Mouse (Mus musculus) midbrain, embryonic 10.5 days (tissue): Measurements from ENCODE around the gene Psma1. TPM values are rescaled to one million over a fixed set of nuclear protein-coding genes. Genes with fewer than 3 reads are reported as not detected.

ENCODE experiments used
- DNase-seq: peaks from one replicate; pipeline ENCODE4 v3.0.0-alpha.2; 2017; ENCODE audit warnings: low spot score
- H3K27ac ChIP-seq: fragments of 300-500 bp; sonication (generic); replicated peaks from 2 replicates; pipeline ENCODE4 v1.5.1; 2016; ENCODE audit warnings: mild to moderate bottlenecking
- H3K27me3 ChIP-seq: fragments of 300-500 bp; sonication (generic); 2 replicates; pipeline ENCODE4 v1.6.1; 2016; ENCODE audit warnings: low read depth, mild to moderate bottlenecking; ENCODE audit not compliant: poor library complexity, severe bottlenecking
- H3K36me3 ChIP-seq: fragments of 300-500 bp; sonication (generic); 2 replicates; pipeline ENCODE4 v1.6.1; 2016; ENCODE audit warnings: mild to moderate bottlenecking, moderate library complexity
- H3K4me1 ChIP-seq: fragments of 300-500 bp; sonication (generic); 2 replicates; pipeline ENCODE4 v1.6.1; 2016
- H3K4me3 ChIP-seq: fragments of 300-500 bp; sonication (generic); 2 replicates; pipeline ENCODE4 v1.5.1; 2016; ENCODE audit warnings: mild to moderate bottlenecking, moderate library complexity
- H3K9me3 ChIP-seq: fragments of 300-500 bp; sonication (generic); replicated peaks from 2 replicates; pipeline ENCODE4 v1.6.1; 2016; ENCODE audit warnings: mild to moderate bottlenecking
- WGBS: fragments of 180-500 bp; shearing (Covaris S2); methylation state at CpG from one replicate; pipeline ENCODE4 v1.1.7; 2016; 5-methylcytosine and 5-hydroxymethylcytosine counted together
- polyA plus RNA-seq: library from polyadenylated mRNA; unstranded; fragments of >200 nt; fragmentation: Nextera tagmentation; extraction: Ambion mirVana; gene quantifications from 2 replicates; pipeline ENCODE4 v1.2.1, GENCODE M21; 2016

Psma1 gene
- polyA plus RNA-seq = 507 and 521 TPM in 2 replicates

- Histone ChIP-seq H3K9me3 (no peaks in the 10 kb centered on the region), H3K4me1 (peaks cover 17% of the 10 kb centered on the region), H3K27me3 (no peaks in the 10 kb centered on the region), H3K4me3 (peak within 1 kb of the TSS; percentile 91), H3K36me3 (peaks cover 29% of the 10 kb centered on the region), H3K27ac (peak within 1 kb of the TSS; percentile 91)
- WGBS = under 1% methylated on average over 39 of the region's 39 CpGs
- peak; percentile 97 for DNase-seq
These were observed at the start of gene Psma1 for GRCm38 (mm10) chr7:114276005-114276752. Gene Psma1, minus strand, starts transcription at chr7:114276118.

DNA sequence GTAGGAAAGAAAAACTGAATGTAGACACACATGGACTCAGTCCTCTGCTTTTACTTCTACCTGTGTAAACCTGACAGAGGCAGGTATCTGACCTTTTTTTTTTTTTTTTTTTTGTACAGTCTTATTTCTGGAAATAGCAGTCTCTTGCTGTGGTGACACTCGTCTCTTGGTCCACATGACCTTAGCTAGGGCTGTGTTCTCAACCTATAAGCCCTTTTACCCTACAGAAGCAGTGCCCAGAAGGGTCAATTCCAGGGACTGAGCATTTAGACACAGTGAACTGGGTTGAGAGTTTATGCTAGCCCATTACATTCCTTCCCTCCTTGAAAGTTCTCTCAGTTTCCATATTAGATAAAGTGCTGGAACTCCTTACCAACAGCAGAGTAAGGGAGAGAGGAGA is 47.6 kb upstream of the Psma1 start:
- Histone ChIP-seq H3K9me3 (no peaks in the 10 kb centered on the region), H3K27ac (no peak overlapping the region), H3K4me3 (no peak overlapping the region), H3K36me3 (no peaks in the 10 kb centered on the region), H3K4me1 (peaks cover 8% of the 10 kb centered on the region), H3K27me3 (no peaks in the 10 kb centered on the region)
- 75% methylated on average over 1 of the region's 1 CpGs for WGBS
- DNase-seq = no peak

- H3K27ac ChIP-seq = no peak overlapping the region
- H3K9me3 ChIP-seq = no peaks in the 10 kb centered on the region
- WGBS = 85% methylated on average over 9 of the region's 9 CpGs
- no peaks in the 10 kb centered on the region for H3K27me3 ChIP-seq
- H3K36me3 ChIP-seq = no peaks in the 10 kb centered on the region
- H3K4me3 ChIP-seq = no peak overlapping the region
- H3K4me1 ChIP-seq = peaks cover 8% of the 10 kb centered on the region
- no peak for DNase-seq
These were observed 46.9 kb upstream of the Psma1 start for GRCm38 (mm10) chr7:114322531-114323441.

DNA sequence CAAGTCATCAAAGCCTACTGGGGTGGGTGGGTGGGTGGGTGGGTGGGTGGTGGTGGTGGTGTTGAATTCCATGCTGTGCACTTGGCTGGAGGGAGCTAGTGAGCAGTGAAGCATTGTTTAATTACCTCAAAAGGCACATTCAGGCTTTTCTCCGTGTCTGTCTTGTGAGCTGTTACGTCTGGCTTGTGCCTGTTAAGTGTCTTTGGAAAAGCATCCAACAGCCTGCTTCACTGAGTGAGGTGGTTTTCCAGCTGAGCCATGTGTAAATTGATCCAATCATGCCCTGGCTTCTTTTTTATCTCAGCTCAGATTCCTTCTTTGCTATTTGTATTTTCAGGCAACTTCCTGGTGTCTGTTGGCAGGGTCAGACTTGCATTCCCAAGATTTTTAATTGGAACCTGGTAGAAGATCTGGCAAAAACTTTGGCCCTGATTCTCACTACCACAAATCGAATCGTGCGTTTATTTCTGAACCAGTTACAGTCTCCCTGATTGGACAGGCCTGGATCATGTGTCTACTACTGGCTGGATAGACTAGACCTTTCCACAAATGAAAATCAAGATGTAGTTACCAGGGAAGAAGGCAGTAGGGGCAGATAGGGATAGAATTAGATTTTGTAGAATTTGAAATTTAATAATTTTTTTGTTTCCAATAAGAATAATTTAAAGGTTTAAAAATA is 45.9 kb upstream of the Psma1 start:
- Histone ChIP-seq H3K4me3 (no peak overlapping the region), H3K9me3 (no peaks in the 10 kb centered on the region), H3K36me3 (no peaks in the 10 kb centered on the region), H3K27ac (no peak overlapping the region), H3K4me1 (peaks cover 8% of the 10 kb centered on the region), H3K27me3 (no peaks in the 10 kb centered on the region)
- no peak for DNase-seq
- 61% methylated on average over 5 of the region's 5 CpGs for WGBS

- H3K4me1 ChIP-seq = peaks cover 8% of the 10 kb centered on the region
- no peak overlapping the region for H3K27ac ChIP-seq
- 82% methylated on average over 4 of the region's 4 CpGs for WGBS
These were observed 42.0 kb upstream of the Psma1 start for GRCm38 (mm10) chr7:114317896-114318295.

DNA sequence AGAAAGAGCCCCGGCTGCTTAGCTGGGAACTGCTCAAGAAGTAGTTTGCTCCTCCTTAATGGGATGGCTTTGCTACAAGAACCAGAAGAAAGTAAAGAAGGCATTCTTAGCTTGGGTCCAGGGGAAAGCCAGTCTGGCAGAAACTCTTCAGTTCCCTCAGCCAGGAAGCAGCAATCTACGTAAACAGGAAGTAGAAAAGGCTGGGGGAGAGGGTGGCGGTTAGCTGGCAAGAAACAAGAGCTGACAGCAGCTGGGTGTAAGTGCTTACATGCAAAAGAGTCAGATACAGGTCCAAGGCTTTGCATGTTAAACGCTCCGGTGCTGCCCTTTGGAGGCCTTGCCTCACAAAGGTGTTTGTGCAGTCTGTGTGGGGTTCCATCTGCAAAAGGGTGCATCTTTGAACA is 41.5 kb upstream of the Psma1 start:
- Histone ChIP-seq H3K4me3 (no peak overlapping the region), H3K27ac (no peak overlapping the region), H3K4me1 (peaks cover 8% of the 10 kb centered on the region), H3K36me3 (no peaks in the 10 kb centered on the region), H3K9me3 (no peaks in the 10 kb centered on the region), H3K27me3 (no peaks in the 10 kb centered on the region)
- WGBS = 77% methylated on average over 5 of the region's 5 CpGs
- DNase-seq = no peak

More at GRCm38 (mm10) chr7:114317896-114318295, 42.0 kb upstream of the Psma1 start:
- H3K36me3 ChIP-seq = no peaks in the 10 kb centered on the region
- H3K9me3 ChIP-seq = no peaks in the 10 kb centered on the region
- no peak overlapping the region for H3K4me3 ChIP-seq
- no peaks in the 10 kb centered on the region for H3K27me3 ChIP-seq
- no peak for DNase-seq

- no peaks in the 10 kb centered on the region for H3K9me3 ChIP-seq
- no peaks in the 10 kb centered on the region for H3K36me3 ChIP-seq
- no peak overlapping the region for H3K27ac ChIP-seq
- H3K4me1 ChIP-seq = peaks cover 2% of the 10 kb centered on the region; the same call in 1 of the 2 replicates
- no peak overlapping the region for H3K4me3 ChIP-seq
- no peak for DNase-seq
- WGBS = 75% methylated on average over 5 of the region's 5 CpGs
- H3K27me3 ChIP-seq = no peaks in the 10 kb centered on the region
These were observed 40.5 kb upstream of the Psma1 start for GRCm38 (mm10) chr7:114316361-114316871.

DNA sequence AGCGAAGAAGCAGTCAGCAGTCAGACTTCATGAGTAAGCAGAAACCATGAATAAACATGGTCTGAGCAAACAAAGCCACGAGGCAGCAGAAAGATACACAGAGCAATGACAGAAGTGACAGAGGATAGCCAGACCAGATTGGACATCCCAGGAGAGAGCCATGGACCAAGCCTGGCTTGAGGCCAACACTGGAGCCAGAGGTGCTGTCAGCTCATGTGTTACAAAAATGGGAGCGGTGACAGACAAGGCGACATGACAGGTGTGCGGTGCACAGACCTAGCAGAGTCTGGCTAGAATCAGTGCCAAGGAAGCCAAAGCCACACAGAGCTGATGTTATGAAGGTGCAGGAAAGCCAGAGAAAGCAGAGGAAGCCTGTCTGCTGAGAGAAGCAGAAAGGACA is 35.3 kb upstream of the Psma1 start:
- no peaks in the 10 kb centered on the region for H3K27me3 ChIP-seq
- no peaks in the 10 kb centered on the region for H3K36me3 ChIP-seq
- no peaks in the 10 kb centered on the region for H3K4me1 ChIP-seq
- H3K9me3 ChIP-seq = no peaks in the 10 kb centered on the region
- no peak overlapping the region for H3K27ac ChIP-seq
- no peak for DNase-seq
- 81% methylated on average over 5 of the region's 5 CpGs for WGBS
- no peak overlapping the region for H3K4me3 ChIP-seq

- H3K27ac ChIP-seq = no peak overlapping the region
- H3K36me3 ChIP-seq = no peaks in the 10 kb centered on the region
- H3K4me1 ChIP-seq = no peaks in the 10 kb centered on the region
- 73% methylated on average over 4 of the region's 4 CpGs for WGBS
- H3K27me3 ChIP-seq = no peaks in the 10 kb centered on the region
- no peaks in the 10 kb centered on the region for H3K9me3 ChIP-seq
- no peak for DNase-seq
- H3K4me3 ChIP-seq = no peak overlapping the region
These were observed 33.1 kb upstream of the Psma1 start for GRCm38 (mm10) chr7:114309020-114309419.

GRCm38 (mm10) chr7:114301293-114301782 is 25.4 kb upstream of the Psma1 start:
- Histone ChIP-seq H3K27ac (no peak overlapping the region), H3K9me3 (no peaks in the 10 kb centered on the region), H3K27me3 (no peaks in the 10 kb centered on the region), H3K4me3 (no peak overlapping the region), H3K4me1 (no peaks in the 10 kb centered on the region), H3K36me3 (no peaks in the 10 kb centered on the region)
- no peak for DNase-seq
- 85% methylated on average over 4 of the region's 4 CpGs for WGBS

DNA sequence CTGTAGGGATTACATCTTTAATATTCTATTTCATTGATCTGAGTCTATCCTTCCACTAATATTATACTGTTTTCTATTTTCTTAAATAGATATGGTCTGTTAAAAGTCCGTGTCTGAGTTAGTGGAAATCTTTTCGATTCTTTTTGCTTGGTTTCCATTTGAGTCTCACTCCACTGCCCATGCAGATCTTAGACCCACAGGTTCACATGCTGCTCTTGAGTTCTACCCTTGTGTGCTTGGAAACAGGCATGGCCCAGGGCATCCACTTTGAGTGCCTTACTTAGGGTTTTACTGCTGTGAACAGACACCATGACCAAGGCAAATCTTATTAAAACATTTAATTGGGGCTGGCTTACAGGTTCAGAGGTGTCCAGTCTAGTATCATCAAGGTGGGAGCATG is 24.9 kb upstream of the Psma1 start:
- DNase-seq = no peak
- no peaks in the 10 kb centered on the region for H3K36me3 ChIP-seq
- no peaks in the 10 kb centered on the region for H3K4me1 ChIP-seq
- no peaks in the 10 kb centered on the region for H3K9me3 ChIP-seq
- no peak overlapping the region for H3K4me3 ChIP-seq
- H3K27me3 ChIP-seq = no peaks in the 10 kb centered on the region
- WGBS = 91% methylated on average over 2 of the region's 2 CpGs
- H3K27ac ChIP-seq = no peak overlapping the region

GRCm38 (mm10) chr7:114299247-114299646 is 23.3 kb upstream of the Psma1 start:
- 69% methylated on average over 4 of the region's 4 CpGs for WGBS
- Histone ChIP-seq H3K4me1 (no peaks in the 10 kb centered on the region), H3K27ac (no peak overlapping the region), H3K36me3 (no peaks in the 10 kb centered on the region), H3K9me3 (no peaks in the 10 kb centered on the region), H3K27me3 (no peaks in the 10 kb centered on the region), H3K4me3 (no peak overlapping the region)
- no peak for DNase-seq
